Mouse (Mus musculus) E14TG2a.4 (cell line): Measurements from ENCODE around the gene Rgs3.

Experiments
- H3K27me3 ChIP-seq: 2 replicates; pipeline ENCODE4 v1.6.1; 2014; ENCODE audit warnings: low read length, control low read depth; ENCODE audit not compliant: insufficient read depth
- H3K36me3 ChIP-seq: 2 replicates; pipeline ENCODE4 v1.6.1; 2014; ENCODE audit warnings: low read length, control low read depth; ENCODE audit not compliant: insufficient read depth
- H3K4me1 ChIP-seq: replicated peaks from 2 replicates; pipeline ENCODE4 v1.6.1; 2014; ENCODE audit warnings: low read depth, low read length, control low read depth
- H3K4me3 ChIP-seq: replicated peaks from 2 replicates; pipeline ENCODE4 v1.5.1; 2014; ENCODE audit warnings: mild to moderate bottlenecking, low read length
- H3K9me3 ChIP-seq: 2 replicates; pipeline ENCODE4 v1.6.1; 2014; ENCODE audit warnings: low read length, control low read depth
- CTCF ChIP-seq: conservative IDR thresholded peaks from 2 replicates; pipeline ENCODE4 v1.5.1; 2014; ENCODE audit warnings: low read length
- NANOG ChIP-seq: IDR thresholded peaks from 2 replicates; pipeline ENCODE4 v1.6.1; 2014; ENCODE audit warnings: borderline replicate concordance, low read length, mixed read lengths
- POU5F1 ChIP-seq: IDR thresholded peaks from 2 replicates; pipeline ENCODE4 v1.6.1; 2014; ENCODE audit warnings: low read length, borderline replicate concordance

The Rgs3 gene

DNA sequence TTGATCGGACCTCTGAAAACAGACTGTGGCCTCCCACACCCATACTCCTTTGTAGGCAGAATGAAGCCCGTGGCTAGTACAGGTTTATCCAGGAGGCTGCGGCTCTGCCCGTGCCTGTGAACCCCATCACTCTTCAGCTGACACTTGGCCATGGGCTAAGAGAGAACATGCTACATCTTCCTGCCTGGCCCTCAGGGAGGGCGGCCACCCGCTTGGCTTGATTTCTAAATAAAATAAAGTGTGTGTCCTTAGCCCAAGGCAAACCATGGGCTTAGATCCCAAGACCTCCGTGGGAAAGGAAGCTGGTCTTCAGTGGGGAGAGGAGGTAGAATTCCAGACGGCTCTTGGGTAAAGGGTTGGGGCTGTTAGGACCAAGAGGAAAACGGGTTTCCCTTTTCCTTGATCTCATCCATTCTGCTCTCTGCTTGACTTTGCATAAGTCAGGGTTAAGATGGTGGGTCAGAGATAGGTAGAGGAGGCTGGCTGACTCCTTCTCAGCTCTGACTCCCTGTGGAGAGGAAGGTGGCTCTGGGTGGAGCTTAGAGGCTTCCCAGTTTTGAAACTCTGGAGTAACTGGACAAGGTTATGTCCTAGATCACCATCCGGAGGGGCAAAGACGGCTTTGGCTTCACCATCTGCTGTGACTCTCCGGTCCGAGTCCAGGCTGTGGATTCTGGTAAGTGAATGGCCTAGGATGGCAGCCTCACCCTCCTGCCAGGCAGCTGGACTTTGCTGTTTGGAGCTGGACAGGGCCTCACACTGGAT lies 63.8 kb downstream of the Rgs3 start:
- Histone ChIP-seq H3K27me3 (peaks cover 5% of the 10 kb centered on the region; the same call in 1 of the 2 replicates), H3K4me3 (no peak overlapping the region), H3K9me3 (no peaks in the 10 kb centered on the region), H3K36me3 (no peaks in the 10 kb centered on the region), H3K4me1 (peaks cover 50% of the 10 kb centered on the region)
- no peak for TF ChIP-seq POU5F1
- no peak for TF ChIP-seq CTCF
- no peak for TF ChIP-seq NANOG

DNA sequence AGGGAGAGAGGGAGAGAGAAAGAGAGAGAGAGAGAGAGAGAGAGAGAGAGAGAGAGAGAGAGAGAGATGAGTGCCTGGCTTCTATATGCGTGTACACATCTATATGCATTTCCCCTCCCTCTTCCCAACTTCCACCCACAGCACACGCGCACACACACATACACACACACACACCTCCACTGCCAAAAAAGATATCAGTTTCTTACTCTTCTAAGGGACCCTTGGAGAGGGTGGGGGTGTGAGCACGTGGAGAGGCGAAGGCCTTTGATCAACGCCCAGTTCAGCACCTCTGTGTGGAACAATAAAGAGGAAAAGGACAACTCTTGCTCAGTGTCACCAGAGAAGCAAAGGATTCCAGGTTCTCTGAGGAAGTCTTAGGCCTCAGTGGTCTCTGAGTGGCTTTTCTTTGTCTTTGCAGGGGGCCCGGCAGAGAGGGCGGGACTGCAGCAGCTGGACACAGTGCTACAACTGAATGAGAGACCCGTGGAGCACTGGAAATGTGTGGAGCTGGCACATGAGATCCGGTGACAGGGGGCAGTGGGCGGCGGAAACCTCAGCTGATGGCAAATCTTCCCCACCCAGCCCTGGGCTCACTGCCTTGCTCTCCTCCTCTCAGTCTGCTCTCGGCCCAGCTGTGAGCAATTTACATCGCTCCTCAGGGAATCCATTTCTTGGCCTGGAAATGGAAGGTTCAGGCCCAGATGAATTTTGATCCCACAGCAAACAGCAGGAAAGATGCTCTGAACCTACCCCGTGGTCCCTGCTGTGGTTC lies 65.2 kb downstream of the Rgs3 start:
- no peaks in the 10 kb centered on the region for H3K9me3 ChIP-seq
- peaks cover 55% of the 10 kb centered on the region for H3K4me1 ChIP-seq
- H3K4me3 ChIP-seq = 0 out of 2 replicates have a peak overlapping the region, but pooled peaks have one; percentile 13
- H3K36me3 ChIP-seq = no peaks in the 10 kb centered on the region
- H3K27me3 ChIP-seq = no peaks in the 10 kb centered on the region; the same call in 1 of the 2 replicates
- TF ChIP-seq CTCF (no peak), NANOG (no peak)

DNA sequence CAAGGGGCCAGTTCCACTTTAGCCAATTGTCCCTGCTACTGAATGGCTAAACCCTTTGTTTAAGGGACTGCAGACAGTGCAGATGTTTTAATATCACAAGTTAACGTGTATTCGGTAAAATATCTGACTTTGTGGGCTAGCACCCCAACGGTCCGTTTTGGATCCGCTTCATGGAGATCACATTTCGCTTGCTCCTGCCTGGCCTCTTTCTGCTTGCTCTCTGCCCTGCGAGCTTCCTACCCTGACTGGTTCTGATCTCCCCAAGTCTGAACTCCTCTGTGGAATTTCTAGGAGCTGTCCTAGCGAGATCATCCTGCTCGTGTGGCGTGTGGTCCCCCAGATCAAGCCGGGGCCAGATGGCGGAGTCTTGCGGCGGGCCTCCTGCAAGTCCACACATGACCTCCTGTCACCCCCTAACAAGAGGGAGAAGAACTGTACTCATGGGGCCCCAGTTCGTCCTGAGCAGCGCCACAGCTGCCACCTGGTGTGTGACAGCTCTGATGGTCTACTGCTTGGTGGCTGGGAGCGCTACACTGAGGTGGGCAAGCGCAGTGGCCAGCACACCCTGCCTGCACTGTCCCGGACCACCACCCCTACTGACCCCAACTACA lies 65.9 kb downstream of the Rgs3 start:
- H3K27me3 ChIP-seq = peaks cover 3% of the 10 kb centered on the region; the same call in 1 of the 2 replicates
- TF ChIP-seq NANOG = no peak
- TF ChIP-seq CTCF = no peak
- no peak for TF ChIP-seq POU5F1
- H3K4me1 ChIP-seq = peaks cover 59% of the 10 kb centered on the region
- H3K36me3 ChIP-seq = no peaks in the 10 kb centered on the region
- H3K9me3 ChIP-seq = no peaks in the 10 kb centered on the region
- 0 out of 2 replicates have a peak overlapping the region, but pooled peaks have one; percentile 13 for H3K4me3 ChIP-seq

DNA sequence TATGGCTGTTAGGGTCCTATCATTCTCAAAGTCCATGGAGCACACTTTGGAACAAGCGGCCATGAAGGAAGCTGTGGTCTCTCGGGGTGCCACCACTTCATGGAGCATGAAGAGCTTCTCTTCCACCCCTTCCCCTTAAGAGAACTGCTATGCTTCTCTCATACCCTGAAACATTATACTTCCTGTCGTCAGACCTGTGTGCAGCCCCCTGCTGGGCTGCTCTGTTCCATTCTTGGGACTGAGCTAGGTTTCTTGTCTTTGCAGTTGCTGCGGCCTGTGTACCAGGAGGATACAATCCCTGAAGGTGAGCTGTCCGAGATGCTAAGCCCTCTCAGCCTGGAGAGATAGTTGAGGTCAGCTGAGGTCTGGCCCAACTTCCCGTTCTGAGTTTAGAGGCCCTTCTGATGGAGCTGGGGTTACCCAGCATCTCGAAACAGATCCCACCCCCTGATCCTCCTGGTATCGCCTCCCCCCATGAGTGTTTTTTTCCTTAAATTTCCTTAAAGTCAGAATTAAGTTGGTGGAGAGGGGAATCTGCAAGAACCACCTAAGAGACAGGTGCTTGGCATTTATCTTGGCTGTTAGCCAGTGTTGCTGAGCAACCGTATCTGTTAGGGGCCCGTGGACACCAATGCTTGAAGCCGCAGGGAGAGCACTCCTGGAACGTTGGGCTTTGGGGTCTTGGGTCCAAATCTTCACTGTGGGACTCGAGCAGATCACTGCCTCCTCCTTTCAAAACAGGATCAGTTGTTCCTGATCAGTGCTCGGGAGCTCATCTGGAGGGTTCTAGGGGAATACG lies 66.8 kb downstream of the Rgs3 start:
- Histone ChIP-seq H3K4me1 (peaks cover 65% of the 10 kb centered on the region), H3K9me3 (no peaks in the 10 kb centered on the region), H3K27me3 (peaks cover 7% of the 10 kb centered on the region; the same call in 1 of the 2 replicates), H3K36me3 (no peaks in the 10 kb centered on the region), H3K4me3 (no peak overlapping the region)
- TF ChIP-seq POU5F1 (no peak), NANOG (no peak), CTCF (no peak)

DNA sequence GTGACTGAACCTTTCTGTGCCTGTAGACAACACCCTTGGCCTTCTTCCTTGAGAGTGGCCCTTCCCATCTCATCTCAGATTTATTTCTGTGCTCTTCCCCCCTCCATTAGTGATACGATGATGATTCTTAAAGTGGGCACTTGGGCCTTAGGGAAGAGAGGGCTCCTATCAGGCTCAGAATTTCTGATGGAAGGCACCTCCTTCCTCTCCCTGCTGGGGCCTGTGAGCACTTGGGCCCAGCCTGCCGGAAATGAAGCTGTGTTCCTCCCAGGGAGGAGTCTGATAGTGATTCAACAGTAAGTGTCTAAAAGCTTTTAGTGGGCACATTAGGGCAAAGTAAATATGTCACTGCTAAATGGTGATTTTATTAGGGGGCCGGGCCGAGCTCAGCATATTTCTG lies 67.7 kb downstream of the Rgs3 start:
- Histone ChIP-seq H3K4me3 (no peak overlapping the region), H3K9me3 (no peaks in the 10 kb centered on the region), H3K4me1 (peaks cover 57% of the 10 kb centered on the region), H3K36me3 (no peaks in the 10 kb centered on the region), H3K27me3 (peaks cover 7% of the 10 kb centered on the region; the same call in 1 of the 2 replicates)
- TF ChIP-seq POU5F1 = no peak
- no peak for TF ChIP-seq NANOG
- TF ChIP-seq CTCF = no peak

DNA sequence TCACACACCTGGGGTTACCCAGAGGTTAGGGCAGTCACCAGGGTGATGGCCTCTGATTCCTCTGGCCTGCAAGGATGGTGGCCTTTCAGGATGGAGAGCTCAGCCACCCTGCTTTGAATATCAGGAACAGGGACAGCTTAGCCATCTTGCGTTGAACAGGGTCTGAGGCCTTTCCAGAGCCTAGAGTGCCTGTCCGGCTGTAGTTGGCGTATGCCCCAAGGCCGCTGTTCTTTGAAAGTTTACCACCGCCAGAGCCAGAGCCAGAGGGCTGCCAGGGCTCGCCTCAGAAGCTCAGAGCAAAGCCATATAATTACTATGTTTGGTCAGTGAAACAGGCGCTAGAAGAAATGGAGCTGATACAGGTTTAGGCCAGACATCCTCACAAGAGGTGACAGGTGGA lies 68.9 kb downstream of the Rgs3 start:
- Histone ChIP-seq H3K36me3 (no peaks in the 10 kb centered on the region), H3K4me1 (peaks cover 53% of the 10 kb centered on the region), H3K9me3 (no peaks in the 10 kb centered on the region), H3K27me3 (peaks cover 7% of the 10 kb centered on the region; the same call in 1 of the 2 replicates), H3K4me3 (no peak overlapping the region)
- TF ChIP-seq CTCF (no peak), NANOG (no peak), POU5F1 (no peak)

DNA sequence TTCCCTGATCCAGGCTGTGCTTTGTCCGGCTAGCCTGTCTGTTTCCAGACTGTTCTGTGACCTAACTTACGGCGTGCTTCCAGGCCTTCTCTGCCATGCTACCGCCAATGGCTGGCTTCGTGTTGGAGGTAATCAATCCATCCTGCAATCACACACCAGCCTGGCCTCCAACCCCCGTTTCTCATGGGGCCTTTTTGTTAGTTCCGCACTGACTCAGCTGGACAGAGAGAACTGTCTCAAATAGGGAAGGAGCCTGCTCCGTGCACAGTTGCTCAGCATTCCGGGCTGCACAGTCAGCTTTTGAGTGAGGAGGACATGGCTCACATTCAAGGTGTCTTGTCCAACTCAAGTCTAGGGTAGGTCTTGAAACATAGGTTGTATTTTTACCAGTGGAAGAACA lies 69.8 kb downstream of the Rgs3 start:
- Histone ChIP-seq H3K4me3 (no peak overlapping the region), H3K4me1 (peaks cover 58% of the 10 kb centered on the region), H3K27me3 (peaks cover 7% of the 10 kb centered on the region; the same call in 1 of the 2 replicates), H3K36me3 (no peaks in the 10 kb centered on the region), H3K9me3 (no peaks in the 10 kb centered on the region)
- TF ChIP-seq POU5F1 (no peak), NANOG (no peak), CTCF (no peak)
